Mouse (Mus musculus): ENCODE measurements around the gene Zfp941. TPM values are rescaled to one million over a fixed set of nuclear protein-coding genes. Genes with fewer than 3 reads are reported as not detected.
A peak's percentile ranks its signal among the peaks of the same experiment; 100 is the strongest.

Gene Zfp941
- polyA plus RNA-seq (2016; fragmentation: Nextera tagmentation; extraction: Ambion mirVana) = 0.95 and 0.96 TPM in 2 replicates

DNA sequence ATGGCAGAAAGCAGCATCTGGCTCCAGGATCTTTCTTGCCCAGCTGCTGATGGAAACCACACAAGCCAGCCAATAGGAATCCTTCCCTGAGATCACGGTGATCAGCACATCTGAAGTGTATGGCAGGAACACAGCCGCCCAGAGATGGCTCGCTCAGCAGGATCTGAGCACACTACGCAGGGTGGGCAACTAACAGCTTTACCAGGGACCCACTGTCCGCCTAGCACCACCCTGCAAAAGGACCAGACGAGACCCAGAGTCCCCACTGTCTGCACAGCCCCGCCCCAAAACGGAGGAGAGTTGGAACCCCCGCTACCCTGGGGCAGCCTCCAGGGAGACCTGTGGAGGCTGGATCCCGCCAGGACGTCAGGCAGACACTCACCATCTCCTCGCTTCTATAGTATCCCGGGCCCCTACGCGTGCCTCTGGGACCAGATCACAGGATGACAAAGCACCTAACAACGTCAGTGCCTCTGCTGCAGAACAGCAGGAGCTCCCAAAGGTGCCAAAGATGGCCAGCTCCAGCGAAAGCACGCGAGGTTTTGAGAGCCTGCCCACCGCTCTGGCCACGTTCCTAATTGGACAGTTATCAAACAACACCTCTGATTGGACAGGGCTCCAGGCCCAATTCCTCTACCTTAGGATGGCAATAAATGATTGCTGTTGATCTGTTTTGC is at the start of gene Zfp941:
Gene Zfp941 (minus strand): TSS at position 526 of the 677 bp plus-strand sequence.
- H3K9ac ChIP-seq = peak within 1 kb of the TSS; percentile 72
- H3K27me3 ChIP-seq (replicated peaks) = peaks cover 5% of the 10 kb centered on the region
- H3K27ac ChIP-seq (ENCODE audit: poor library complexity, severe bottlenecking) = no peak within 1 kb of the TSS
- 3% methylated on average over 21 of the region's 21 CpGs for WGBS
- peaks cover 10% of the 10 kb centered on the region; the same call in 1 of the 2 replicates for H3K4me1 ChIP-seq (replicated peaks)
- H3K36me3 ChIP-seq = no peaks in the 10 kb centered on the region
- peak within 1 kb of the TSS; percentile 54 for H3K4me3 ChIP-seq
- peak within 1 kb of the TSS; percentile 86 for H3K4me2 ChIP-seq
- ATAC-seq (ENCODE audit: insufficient number of reproducible peaks, low FRiP score) = peak; percentile 53; the same call in 1 of the 2 replicates
- no peaks in the 10 kb centered on the region for H3K9me3 ChIP-seq (replicated peaks)

DNA sequence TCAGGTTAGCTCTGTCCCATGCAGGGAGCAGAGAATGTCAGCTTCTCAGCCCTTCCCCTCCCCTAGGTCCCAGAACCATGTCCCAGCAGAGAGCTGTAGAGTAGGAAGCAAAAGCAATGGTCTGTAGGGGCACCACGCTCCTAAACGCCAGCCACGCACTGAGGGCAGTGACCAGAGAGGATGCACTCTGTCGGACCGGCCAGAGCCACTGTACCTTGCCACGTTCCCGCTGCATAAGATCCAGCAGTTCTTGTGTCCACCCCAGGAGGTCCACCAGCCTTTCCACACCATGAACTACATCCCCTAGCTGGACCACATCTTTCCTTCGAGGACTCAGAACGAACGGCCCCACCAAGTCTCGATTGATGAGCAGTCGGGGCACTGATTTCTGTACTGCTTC is 42.8 kb upstream of the Zfp941 start:
- Histone ChIP-seq H3K27ac (ENCODE audit: poor library complexity, severe bottlenecking) (no peak overlapping the region), H3K4me1 (replicated peaks) (no peaks in the 10 kb centered on the region), H3K4me3 (no peak overlapping the region), H3K36me3 (peaks cover 84% of the 10 kb centered on the region), H3K4me2 (no peak overlapping the region), H3K27me3 (replicated peaks) (no peaks in the 10 kb centered on the region), H3K9ac (no peak overlapping the region), H3K9me3 (replicated peaks) (no peaks in the 10 kb centered on the region)
- no peak for ATAC-seq (ENCODE audit: insufficient number of reproducible peaks, low FRiP score)
- 89% methylated on average over 12 of the region's 12 CpGs for WGBS

DNA sequence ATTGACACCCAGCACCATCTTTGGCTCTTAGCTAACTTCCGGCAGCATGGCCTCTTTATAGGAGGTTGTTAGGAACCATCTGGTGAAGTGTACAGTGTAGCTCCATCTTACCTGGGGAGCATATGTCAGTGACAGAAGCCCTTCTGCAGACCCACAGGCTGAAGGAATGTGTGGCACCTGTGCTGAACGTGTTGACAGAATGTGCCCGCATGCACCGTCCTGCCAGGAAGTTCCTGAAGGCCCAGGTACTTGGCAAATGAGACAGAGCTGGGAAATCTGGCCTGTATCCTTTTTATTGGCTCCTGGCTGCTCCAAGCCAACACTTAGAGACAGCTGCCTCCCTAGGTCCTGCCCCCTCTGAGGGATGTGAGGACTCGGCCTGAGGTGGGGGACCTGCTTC is 38.8 kb upstream of the Zfp941 start:
- Histone ChIP-seq H3K9ac (no peak overlapping the region), H3K27me3 (replicated peaks) (no peaks in the 10 kb centered on the region), H3K4me3 (no peak overlapping the region), H3K4me1 (replicated peaks) (peaks cover 13% of the 10 kb centered on the region), H3K9me3 (replicated peaks) (no peaks in the 10 kb centered on the region), H3K36me3 (peaks cover 71% of the 10 kb centered on the region), H3K27ac (ENCODE audit: poor library complexity, severe bottlenecking) (no peak overlapping the region), H3K4me2 (no peak overlapping the region)
- 91% methylated on average over 5 of the region's 5 CpGs for WGBS
- no peak for ATAC-seq (ENCODE audit: insufficient number of reproducible peaks, low FRiP score)

DNA sequence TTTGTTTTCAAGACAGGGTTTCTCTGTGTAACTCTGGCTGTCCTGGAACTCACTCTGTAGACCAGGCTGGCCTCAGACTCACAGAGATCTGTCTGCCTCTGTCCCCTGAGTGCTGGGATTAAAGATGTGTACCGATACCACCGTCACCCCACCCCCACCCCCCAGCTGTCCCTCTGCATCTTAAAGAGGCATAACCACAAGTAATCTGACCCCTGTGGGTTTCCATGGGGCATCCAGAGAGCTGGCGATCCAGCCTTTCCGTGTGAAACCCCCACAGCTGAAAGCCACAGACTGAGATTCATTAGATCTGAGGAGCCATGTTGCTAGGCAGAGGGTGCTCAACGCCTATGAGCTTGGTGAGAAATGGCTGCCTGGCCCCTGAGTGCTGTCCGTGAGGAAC is 38.0 kb upstream of the Zfp941 start:
- WGBS = 78% methylated on average over 6 of the region's 6 CpGs
- no peak for ATAC-seq (ENCODE audit: insufficient number of reproducible peaks, low FRiP score)
- peaks cover 67% of the 10 kb centered on the region for H3K36me3 ChIP-seq
- no peak overlapping the region for H3K4me3 ChIP-seq
- H3K27me3 ChIP-seq (replicated peaks) = no peaks in the 10 kb centered on the region
- no peak overlapping the region for H3K9ac ChIP-seq
- H3K4me2 ChIP-seq = no peak overlapping the region
- H3K4me1 ChIP-seq (replicated peaks) = peaks cover 19% of the 10 kb centered on the region
- H3K9me3 ChIP-seq (replicated peaks) = no peaks in the 10 kb centered on the region
- H3K27ac ChIP-seq (ENCODE audit: poor library complexity, severe bottlenecking) = no peak overlapping the region

DNA sequence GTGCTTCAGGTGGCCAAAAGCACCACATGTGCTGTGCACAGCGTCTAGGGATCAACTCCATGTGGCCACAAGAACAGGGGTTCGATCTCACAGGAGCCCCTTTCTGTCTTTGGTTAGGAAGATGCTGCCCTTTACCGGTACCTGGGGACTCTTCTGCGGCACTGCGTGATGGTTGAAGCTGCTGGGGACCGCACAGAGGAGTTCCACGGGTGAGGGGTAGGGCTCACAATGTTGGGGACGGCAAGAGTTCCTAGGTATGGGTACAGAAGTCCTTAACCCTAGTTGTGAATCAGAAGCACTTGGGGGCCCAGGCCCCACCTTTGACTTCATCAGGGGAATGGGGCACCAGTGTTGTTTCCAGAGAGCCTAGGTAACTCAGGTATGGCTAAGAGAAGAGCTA is 36.8 kb upstream of the Zfp941 start:
- peaks cover 67% of the 10 kb centered on the region for H3K36me3 ChIP-seq
- no peak for ATAC-seq (ENCODE audit: insufficient number of reproducible peaks, low FRiP score)
- H3K9ac ChIP-seq = peak overlapping the region; percentile 87
- H3K27ac ChIP-seq (ENCODE audit: poor library complexity, severe bottlenecking) = no peak overlapping the region
- peaks cover 22% of the 10 kb centered on the region for H3K4me1 ChIP-seq (replicated peaks)
- WGBS = 95% methylated on average over 8 of the region's 8 CpGs
- H3K9me3 ChIP-seq (replicated peaks) = no peaks in the 10 kb centered on the region
- no peaks in the 10 kb centered on the region for H3K27me3 ChIP-seq (replicated peaks)
- peak overlapping the region; percentile 70; the same call in 1 of the 2 replicates for H3K4me3 ChIP-seq
- peak overlapping the region; percentile 87 for H3K4me2 ChIP-seq

DNA sequence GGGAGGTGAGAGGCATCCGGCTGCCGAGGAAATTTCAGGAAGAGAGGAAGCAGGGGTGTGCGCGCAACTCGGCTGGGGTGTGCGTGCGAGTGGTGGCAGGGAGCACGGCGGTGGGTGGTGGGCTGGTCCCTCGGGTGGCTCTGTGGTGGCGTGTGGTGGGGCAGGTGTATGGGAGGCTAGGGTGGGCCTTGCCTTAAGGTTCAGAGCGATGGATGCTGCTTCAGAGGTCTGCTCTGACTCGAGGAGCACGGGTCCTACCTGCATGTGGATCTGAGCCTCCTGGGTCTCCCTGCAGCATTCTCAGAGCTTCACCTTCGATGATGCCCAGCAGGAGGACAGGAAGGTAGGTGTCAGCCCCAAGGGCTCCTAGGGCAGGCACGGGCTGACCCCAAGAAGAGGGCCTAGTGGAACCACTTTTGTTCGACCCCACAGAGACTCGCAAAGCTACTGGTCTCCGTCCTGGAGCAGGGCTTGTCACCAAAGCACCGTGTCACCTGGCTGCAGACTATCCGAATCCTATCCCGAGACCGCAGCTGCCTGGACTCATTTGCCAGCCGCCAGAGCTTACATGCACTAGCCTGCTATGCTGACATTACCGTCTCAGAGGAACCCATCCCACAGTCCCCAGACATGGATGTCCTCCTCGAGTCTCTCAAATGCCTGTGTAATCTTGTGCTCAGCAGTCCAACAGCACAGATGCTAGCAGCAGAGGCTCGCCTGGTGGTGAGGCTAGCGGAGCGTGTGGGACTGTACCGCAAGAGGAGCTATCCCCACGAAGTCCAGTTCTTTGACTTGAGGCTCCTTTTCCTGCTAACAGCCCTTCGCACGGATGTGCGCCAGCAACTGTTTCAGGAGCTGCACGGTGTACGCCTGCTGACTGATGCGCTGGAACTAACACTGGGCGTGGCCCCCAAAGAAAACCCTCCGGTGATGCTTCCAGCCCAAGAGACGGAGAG is 35.9 kb upstream of the Zfp941 start, which contains the start of gene Bet1l:
Gene Bet1l (minus strand): TSS at position 28 of the 956 bp plus-strand sequence.
- WGBS = 33% methylated on average over 40 of the region's 40 CpGs
- H3K27me3 ChIP-seq (replicated peaks) = no peaks in the 10 kb centered on the region
- peak; percentile 40; the same call in 1 of the 2 replicates for ATAC-seq (ENCODE audit: insufficient number of reproducible peaks, low FRiP score)
- peak within 1 kb of the TSS; percentile 87 for H3K9ac ChIP-seq
- peak within 1 kb of the TSS; percentile 87 for H3K27ac ChIP-seq (ENCODE audit: poor library complexity, severe bottlenecking)
- H3K9me3 ChIP-seq (replicated peaks) = no peaks in the 10 kb centered on the region
- H3K4me3 ChIP-seq = peak within 1 kb of the TSS; percentile 70
- peaks cover 67% of the 10 kb centered on the region for H3K36me3 ChIP-seq
- H3K4me2 ChIP-seq = peak within 1 kb of the TSS; percentile 87
- H3K4me1 ChIP-seq (replicated peaks) = peaks cover 22% of the 10 kb centered on the region

DNA sequence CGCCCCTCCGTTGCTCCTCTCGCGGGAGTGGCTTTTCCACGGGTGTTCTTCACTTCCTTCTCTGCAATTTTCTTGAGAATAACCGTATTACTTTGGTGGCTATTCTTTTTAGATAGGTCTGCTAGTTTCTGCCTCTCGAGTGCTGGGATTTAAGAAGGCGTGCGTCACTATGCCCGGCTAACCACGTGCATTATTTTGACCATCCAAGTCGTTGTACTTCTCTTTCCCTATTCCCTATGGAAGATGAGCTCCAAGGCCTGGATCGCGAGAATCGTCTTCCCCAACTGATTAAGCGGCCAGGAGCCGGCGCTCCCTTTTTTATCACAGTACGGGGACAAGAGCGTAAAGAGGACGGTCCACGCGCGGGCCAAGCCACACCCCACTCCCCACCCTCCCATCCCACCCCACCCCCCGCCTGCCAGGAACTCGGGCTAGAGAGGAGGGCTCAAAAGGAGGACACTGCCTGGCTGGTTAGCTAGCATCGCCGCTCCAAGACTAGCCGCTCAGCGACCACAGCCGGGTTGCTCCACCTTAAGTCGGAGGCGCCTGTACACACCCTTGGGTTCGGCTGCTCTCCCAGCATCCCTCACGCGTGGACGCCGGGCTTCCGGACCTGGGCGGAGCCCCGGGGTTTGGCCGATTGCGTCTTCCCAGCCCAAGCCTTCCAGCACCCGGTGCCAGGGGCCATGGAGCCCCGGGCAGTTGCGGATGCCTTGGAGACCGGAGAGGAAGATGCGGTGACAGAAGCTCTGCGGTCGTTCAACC is 35.0 kb upstream of the Zfp941 start, which contains the start of gene Ric8a:
Gene Ric8a (plus strand): TSS at position 173 of the 765 bp plus-strand sequence.
- WGBS = under 1% methylated on average over 50 of the region's 50 CpGs
- ATAC-seq (ENCODE audit: insufficient number of reproducible peaks, low FRiP score) = peak; percentile 88
- Histone ChIP-seq H3K27ac (ENCODE audit: poor library complexity, severe bottlenecking) (peak within 1 kb of the TSS; percentile 87), H3K9ac (peak within 1 kb of the TSS; percentile 87), H3K4me1 (replicated peaks) (peaks cover 22% of the 10 kb centered on the region), H3K36me3 (peaks cover 67% of the 10 kb centered on the region), H3K27me3 (replicated peaks) (no peaks in the 10 kb centered on the region), H3K4me2 (peak within 1 kb of the TSS; percentile 87), H3K4me3 (peak within 1 kb of the TSS; percentile 70), H3K9me3 (replicated peaks) (no peaks in the 10 kb centered on the region)

DNA sequence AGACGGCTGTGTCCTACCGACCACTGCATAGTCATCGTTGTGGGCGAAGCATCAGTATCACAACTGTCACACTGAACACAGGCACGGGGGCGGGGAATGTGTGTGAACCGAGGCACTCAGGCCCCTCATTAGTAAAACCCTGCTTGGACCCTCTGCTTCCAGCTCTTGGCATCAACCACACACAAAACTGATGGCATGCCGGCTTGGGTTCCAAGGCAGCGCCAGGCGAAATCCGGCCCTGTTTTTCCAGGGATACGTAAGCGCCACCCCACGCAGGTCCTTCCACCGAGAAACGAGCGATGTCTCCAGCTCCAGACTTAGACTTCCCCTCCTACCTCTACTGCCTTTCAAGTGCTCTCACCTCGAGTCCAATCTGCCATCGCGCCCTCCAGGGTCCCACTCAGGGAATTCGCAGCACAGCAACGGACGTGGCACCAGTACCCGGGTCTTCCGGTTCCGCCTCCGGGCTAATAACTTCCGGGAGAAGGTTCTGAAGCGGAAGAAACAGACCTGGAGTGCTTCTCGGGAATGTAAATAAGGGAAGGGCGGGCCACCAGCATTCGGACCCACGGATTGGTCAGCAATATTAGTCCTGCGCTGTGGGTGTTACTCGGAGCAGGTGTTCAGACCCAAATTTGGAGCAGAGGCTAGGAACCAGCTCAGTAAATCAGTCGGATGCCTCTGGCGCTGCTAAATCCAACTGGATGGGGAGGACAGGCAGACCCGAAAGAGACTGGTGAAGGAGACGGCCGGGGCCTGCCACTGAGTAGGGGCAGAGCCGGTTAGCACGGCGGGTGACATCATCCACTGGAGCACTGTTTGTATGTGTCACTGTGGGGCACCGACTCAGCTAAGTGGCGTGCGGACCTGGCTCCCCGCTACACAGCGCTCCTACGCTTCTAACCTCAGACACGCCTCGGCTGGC is 34.1 kb upstream of the Zfp941 start, which contains the start of gene Gm45785:
Gene Gm45785 (minus strand): TSS at position 472 of the 925 bp plus-strand sequence.
- Histone ChIP-seq H3K9ac (peak within 1 kb of the TSS; percentile 87), H3K4me3 (peak within 1 kb of the TSS; percentile 70), H3K9me3 (replicated peaks) (no peaks in the 10 kb centered on the region), H3K27me3 (replicated peaks) (no peaks in the 10 kb centered on the region), H3K36me3 (peaks cover 66% of the 10 kb centered on the region), H3K4me1 (replicated peaks) (peaks cover 22% of the 10 kb centered on the region), H3K4me2 (peak within 1 kb of the TSS; percentile 87), H3K27ac (ENCODE audit: poor library complexity, severe bottlenecking) (peak within 1 kb of the TSS; percentile 87)
- peak; percentile 78 for ATAC-seq (ENCODE audit: insufficient number of reproducible peaks, low FRiP score)
- under 1% methylated on average over 51 of the region's 51 CpGs for WGBS

DNA sequence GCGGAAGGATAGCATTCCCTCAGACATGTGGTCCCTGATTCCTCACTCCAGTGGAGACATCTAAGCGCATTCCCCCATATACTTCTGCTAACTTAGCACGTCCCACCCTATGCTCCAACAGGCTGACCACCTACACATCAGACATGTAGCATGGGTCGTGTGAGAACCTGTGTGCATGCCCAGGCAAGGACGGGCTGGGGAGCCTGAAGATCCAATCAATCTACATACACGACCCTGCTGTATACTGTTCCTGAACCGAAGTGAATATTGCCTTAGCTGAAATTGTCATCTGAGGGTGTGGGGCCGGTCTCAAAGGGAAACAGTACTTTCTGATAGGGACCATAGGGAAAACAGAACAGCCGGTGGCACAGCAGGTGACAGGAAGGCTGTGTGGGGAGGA is 33.2 kb upstream of the Zfp941 start:
- H3K4me1 ChIP-seq (replicated peaks) = peaks cover 22% of the 10 kb centered on the region
- 70% methylated on average over 9 of the region's 9 CpGs for WGBS
- H3K9ac ChIP-seq = peak overlapping the region; percentile 87
- H3K36me3 ChIP-seq = peaks cover 57% of the 10 kb centered on the region
- H3K9me3 ChIP-seq (replicated peaks) = no peaks in the 10 kb centered on the region
- H3K4me3 ChIP-seq = peak overlapping the region; percentile 70
- H3K27ac ChIP-seq (ENCODE audit: poor library complexity, severe bottlenecking) = 0 out of 2 replicates have a peak overlapping the region, but pooled peaks have one; percentile 87
- H3K27me3 ChIP-seq (replicated peaks) = no peaks in the 10 kb centered on the region
- H3K4me2 ChIP-seq = peak overlapping the region; percentile 87
- ATAC-seq (ENCODE audit: insufficient number of reproducible peaks, low FRiP score) = no peak
